Mouse (Mus musculus): ENCODE results near the gene H2al2b. TPM values are rescaled to one million over a fixed set of nuclear protein-coding genes. Genes with fewer than 3 reads are reported as not detected.

The H2al2b gene
- not detected in 2 replicates for polyA plus RNA-seq (2012; rRNA removed)

DNA sequence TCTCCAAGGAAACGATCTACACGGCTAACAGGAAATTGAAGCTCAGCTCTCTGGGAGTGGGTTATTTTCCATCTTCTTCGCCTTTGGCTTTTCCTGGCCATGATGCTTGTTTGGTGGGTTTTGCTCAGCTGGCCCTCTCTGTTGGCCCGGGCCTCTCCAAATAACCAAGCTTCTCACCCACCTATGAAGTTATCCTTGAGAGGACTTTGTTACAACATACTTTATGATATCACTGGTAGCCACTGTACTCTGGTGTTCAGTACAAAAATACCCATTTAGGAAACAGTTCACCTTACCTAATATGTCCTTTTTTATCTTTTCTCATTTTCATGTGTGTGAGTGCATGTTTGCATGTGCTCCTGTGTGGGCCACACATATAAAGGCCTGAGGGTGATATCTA is at the start of gene H2al2b:
H2al2b (minus strand) TSS at position 101 of the 400 bp plus-strand sequence.

Other genes starting within 250 kb of the H2al2b start
- not detected in 2 replicates for gene H2al2c, start 121.6 kb downstream of the H2al2b start, polyA plus RNA-seq (2012; rRNA removed)
- not detected in 2 replicates for gene Sry, start 57.0 kb downstream of the H2al2b start, polyA plus RNA-seq (2012; rRNA removed)
- not detected in 2 replicates for gene Gm4064, start 75.5 kb upstream of the H2al2b start, polyA plus RNA-seq (2012; rRNA removed)
- gene Rbmy, start 110.0 kb upstream of the H2al2b start, polyA plus RNA-seq (2012; rRNA removed), result not detected in 2 replicates
- gene Gm10256, start 110.0 kb upstream of the H2al2b start, polyA plus RNA-seq (2012; rRNA removed), result 0.08 TPM in 1 of 2 replicates, not detected in the other
- gene Gm10352, start 180.3 kb upstream of the H2al2b start, polyA plus RNA-seq (2012; rRNA removed), result not detected in 2 replicates
- gene Gm29289, start 211.9 kb upstream of the H2al2b start, polyA plus RNA-seq (2012; rRNA removed), result not detected in 2 replicates